Mouse (Mus musculus): ENCODE data around the gene Ston1. TPM values are rescaled to one million over a fixed set of nuclear protein-coding genes. Genes with fewer than 3 reads are reported as not detected.

Ston1 gene
- total RNA-seq, 2 experiments from 2014 or later: 10.1 to 12.7 TPM

DNA sequence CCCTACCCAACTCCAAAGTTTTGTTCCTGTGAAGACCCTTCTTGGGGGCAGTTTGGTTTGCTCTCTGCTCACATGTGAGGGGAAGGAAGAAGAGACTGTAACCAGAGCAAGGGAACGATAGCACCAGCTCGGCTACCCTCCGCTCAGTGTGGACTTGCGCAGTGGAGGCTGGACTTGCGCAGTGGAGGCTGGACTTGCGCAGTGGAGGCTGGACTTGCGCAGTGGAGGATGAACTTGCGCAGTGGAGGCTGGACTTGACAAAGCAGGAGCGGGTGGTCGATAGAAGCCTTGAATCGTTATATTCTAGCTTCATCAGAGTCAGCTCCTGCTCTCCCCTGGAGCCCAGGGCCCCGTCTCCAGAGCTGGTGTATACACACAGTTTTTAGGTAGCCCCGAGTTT, 27.9 kb downstream of the Ston1 start:
- DNase-seq (ENCODE audit: low spot score in 2 of 2): no peak

DNA sequence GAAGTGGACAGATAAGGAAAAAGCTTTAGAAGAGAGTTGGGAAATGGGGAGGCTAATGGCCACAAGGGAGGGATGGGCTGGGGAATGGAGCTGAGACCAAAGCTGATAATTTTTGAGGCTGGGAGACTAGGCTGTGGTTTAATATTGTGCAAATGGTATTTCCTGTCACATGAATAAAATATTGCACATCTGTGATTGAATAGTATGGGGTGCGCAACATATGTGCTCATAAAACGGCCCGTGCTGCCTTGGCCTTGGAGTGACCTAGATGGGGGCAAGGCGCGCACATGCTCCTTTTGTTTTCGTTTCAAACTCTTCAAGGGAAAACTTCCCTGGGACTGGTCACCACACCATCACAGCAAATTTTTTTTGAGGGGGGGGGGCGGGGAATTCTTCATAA, 28.4 kb downstream of the Ston1 start:
- DNase-seq (ENCODE audit: low spot score in 2 of 2): no peak

DNA sequence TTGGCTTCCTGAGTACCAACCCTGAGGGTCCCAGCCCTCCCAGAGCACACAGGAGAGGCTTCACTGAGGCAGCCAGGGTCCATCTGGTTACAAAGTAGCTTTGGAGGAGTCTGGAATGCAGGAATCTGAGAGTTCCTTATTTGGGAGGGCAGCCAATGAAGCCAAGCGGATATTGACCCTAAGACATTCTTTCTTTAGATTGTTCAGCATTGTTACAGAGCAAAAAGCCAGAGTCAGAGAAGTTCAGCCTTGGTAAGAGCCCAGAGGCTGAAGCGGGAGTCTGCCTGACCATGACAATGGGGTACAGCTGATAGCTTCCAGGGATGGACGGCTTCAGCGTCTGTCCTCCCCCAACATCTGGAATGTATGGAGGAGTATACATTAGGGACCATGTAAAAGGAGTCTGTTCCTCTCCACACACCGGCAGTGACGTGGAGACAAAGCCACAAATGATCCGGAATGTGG, 28.9 kb downstream of the Ston1 start:
- no peak for DNase-seq (ENCODE audit: low spot score in 2 of 2)

DNA sequence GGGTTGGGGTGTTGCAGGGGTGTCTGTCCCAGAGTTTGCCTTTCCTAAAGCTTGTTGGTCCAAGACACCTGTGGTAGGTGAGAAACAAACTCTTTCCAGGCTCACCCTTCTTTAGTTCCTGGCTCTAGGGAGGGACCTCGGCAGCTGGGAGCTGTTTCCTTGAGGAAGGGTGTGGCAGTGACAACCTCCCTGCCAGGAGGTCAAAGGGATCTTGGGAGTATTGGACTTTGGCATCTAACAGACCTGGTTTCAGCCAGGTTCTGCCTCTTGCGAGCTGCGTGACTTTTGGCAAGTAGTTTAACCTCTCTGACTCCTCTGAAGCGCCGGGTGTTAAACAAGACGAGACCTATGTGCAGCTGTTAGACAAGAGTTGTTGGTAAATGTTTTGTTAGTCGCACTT, 29.7 kb downstream of the Ston1 start:
- no peak for DNase-seq (ENCODE audit: low spot score in 2 of 2)

DNA sequence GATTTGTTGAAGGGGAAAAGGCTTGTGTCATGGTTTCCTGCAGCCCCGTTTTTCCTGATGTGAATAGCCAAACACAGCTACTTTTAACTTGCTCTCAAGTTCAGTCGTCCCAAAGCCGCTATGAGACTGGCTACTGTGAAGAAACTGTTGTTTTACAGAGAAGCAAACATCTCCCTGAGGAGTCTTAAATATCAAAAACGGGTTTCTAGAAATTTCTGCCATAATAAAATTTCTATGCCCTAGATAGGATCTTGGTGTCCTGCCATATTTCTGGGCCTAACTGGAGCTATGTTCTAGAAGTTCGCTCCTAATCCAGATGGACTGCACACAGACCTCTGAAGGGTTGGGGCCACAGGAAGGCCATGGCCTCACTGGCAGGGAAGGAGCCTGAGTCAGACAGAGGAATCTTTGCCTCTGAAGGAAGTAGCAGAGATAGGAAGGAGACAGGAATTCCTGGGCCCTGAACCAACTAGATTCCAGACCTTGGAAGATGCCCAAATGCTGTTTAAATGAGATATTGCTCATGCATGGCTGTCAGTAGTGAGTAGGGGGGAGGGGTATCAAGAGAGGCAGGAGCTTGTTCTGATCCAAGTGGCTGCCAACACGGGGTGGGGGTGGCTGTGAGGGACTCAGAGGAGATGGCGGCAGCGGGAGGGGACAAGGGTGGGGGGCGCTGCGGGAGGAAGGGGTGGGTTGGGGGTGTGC, 31.3 kb downstream of the Ston1 start:
- DNase-seq (ENCODE audit: low spot score in 2 of 2): peak in 1 of 2 experiments; percentile 37

DNA sequence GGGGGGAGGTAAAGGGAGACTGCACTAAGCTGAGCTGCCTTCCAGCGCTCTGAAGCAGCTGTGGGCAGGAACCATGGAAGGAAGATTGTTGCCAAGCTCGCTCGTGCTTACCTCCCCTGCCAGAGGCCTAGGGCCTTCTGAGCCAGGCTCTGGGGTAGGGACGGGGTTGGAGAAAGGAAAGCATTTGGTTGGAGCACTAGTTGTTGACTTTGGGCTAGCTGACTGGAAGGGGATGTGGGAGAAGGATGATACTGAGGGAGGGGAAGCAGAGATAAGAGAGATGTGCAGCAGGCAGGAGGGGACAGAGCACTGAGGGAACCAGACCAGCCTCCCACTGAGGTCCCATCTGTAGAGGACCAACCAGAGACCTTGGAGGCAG, 31.9 kb downstream of the Ston1 start:
- DNase-seq (ENCODE audit: low spot score in 2 of 2): peak; percentile 28 to 34

DNA sequence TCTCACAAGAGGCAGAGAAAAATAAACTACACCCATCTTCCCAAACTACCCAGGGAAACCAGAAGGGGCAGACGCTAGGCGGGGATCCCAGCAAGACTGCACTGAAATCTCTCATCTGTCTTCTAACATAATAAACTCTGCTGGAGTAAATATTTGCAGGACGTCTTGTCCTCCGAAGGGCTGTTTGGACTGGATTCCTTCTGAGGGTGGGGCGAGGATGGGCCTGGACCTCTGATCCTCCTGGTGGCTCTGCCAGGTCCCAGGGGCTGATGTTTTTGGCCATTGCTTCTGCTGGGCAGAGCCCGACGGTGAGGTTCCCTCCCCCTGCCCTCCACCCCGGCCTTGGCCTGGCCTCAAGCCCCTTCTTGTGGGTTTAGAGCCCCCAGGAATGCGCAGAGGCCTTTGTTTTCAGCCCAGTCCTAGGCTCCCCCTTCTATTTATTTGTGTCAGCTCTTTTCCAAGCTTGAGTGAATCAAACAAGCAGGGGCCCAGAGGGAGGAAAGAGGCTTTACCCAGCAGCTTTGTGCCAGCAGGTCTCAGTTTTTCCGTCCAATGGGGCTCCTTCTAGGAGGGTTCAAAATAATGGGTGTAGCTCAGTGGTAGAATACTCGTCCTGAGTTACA, 32.6 kb downstream of the Ston1 start:
- peak in 1 of 2 experiments; percentile 20 for DNase-seq (ENCODE audit: low spot score in 2 of 2)

DNA sequence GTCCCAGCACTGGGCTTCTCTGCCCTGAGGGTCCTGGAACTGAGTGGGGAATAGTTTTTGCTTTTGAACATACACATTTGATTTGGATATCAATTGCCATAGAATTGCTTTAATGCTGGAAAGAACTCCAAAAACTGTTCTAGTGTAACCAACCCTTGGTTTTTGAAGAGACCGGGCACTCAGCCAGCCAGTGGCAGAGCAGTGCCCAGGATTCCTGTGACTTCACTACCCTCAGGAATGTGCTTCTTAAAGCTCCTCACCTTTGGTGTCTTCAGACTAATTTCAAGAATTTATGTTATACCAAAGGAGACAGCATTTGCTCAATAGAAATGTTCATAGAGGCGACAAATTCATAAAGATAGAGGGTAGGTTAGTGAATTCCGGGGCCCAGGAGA, 33.1 kb downstream of the Ston1 start:
- no peak for DNase-seq (ENCODE audit: low spot score in 2 of 2)

DNA sequence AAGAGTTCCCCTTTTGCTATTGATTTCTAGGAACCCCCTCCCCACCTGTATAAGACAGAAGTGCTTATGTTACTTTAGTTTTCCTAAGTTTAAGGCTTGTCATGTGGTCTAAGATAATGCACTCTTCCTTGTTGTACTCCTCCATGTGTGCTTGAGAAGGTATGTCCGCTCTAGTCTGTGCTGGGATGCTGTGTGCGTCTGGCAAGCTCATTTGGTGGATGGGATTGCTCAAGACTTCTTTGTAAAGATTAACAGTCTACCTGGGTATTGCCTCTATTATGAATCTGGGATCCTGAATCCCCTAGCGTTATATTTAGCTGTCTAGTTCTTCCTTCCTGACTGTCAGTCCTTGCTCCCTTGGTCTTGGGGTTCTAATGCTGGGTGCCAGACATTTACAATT, 35.1 kb downstream of the Ston1 start:
- no peak for DNase-seq (ENCODE audit: low spot score in 2 of 2)

DNA sequence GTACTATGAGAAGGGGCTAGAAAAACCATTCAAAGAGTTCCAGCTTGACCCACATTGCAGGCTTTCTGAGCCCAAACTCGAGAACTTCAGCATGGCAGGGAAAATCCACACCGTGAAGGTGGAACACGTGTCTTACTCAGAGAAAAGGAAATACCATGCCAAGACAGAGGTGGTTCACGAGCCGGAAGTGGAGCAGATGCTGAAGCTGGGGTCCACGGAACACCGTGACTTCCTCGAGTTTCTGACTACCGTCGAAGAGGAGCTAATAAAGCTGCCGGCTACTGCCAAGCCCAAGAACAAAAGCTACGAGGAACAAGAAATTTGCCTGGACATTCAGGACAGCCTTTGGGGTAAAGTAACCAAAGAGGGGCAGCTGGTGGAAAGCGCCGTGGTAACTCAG, 38.6 kb downstream of the Ston1 start:
- DNase-seq (ENCODE audit: low spot score in 2 of 2): no peak

DNA sequence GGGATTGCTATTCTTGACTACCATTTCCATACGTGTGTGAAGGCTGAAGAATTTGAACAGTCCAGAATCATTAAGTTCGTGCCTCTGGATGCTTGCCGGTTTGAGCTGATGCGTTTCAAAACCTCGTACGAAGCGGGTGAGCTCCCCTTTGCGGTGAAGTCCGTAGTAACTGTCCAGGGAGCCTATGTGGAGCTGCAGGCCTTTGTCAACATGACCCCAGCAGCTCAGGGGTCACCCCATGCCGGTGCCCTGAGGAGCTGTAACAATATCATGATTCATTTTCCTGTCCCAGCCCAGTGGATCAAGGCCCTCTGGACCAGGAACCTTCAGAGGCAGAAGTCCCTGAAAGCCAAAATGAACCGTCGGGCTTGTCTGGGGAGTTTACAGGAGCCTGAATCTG, 39.1 kb downstream of the Ston1 start:
- no peak for DNase-seq (ENCODE audit: low spot score in 2 of 2)

DNA sequence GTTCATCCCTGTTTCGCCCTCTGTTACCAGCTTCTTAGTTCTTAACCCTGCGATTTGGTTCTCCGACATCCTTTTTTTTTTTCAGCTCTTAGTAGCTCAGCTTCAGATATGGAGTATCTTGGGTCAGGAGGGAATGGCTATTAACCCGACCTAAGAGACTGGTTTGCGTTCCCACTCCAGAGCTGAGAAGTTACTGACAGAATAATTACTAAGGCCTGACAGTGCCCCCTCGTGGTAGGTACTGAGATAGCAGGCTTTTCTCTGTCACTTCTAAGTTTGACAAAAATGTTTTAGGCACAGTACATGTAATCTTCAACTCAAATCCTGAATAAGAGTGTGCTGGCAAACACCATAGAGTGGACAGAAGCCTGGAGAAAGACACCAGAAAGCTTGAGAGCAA, 43.5 kb downstream of the Ston1 start:
- peak; percentile 79 to 80 for DNase-seq (ENCODE audit: low spot score in 2 of 2)

DNA sequence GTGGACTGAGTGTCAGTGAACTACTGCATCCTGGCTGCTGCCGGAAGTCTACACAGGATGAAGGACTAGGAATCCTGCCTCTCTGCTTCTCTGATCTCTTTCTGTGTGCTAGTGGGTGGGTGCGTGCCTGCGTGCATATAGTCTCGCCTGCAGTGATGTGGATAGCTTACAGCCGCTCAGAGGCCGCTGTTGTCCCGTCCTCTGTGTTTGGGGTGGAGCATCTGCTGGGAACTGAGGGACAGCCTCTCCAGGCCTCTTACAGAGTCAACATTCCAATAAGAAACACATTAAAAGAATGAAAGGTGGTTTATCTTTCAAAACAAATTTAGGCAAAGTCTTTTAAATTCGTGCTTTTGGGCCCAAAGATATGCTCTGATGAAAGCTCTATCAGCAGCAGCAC, 44.4 kb downstream of the Ston1 start:
- no peak for DNase-seq (ENCODE audit: low spot score in 2 of 2)

DNA sequence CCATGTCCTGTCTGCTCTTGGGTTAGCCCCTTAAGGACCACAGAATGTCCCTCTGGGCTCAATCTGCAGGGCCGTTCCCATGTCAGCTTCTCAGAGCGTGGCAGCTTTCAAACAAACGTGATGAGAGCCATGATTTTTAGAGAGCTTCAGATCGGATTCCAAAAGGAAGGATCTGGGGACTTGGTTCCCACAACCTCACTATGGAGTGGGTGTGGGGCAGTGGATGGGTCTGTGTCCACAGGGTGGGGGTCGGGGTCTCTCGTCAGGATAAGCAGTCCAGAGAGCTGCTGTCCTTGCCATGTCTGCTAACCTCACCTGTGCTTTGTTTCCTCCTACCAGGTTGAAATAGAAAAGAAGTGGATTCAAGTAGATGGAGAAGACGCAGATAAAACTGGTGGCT, 47.4 kb downstream of the Ston1 start:
- no peak for DNase-seq (ENCODE audit: low spot score in 2 of 2)

DNA sequence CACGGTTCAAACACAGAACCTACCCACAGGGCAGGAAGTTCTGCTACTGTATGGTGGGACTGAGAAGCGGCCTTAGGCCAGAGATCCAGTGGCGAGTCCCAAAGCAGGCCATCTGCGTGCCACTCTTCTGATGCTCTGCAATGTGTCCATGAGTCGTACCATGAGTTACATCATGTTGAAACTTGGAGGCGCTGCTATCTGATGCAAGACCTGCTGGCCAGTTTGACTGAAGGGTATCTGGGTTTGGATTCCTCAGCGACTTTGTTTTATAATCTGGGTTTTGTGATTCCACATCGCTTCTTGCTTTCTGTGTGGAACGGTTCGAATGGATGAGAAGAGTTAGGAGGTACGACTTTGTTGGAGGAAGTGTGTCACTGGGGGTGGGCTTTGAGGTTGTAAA, 47.8 kb downstream of the Ston1 start:
- no peak for DNase-seq (ENCODE audit: low spot score in 2 of 2)

DNA sequence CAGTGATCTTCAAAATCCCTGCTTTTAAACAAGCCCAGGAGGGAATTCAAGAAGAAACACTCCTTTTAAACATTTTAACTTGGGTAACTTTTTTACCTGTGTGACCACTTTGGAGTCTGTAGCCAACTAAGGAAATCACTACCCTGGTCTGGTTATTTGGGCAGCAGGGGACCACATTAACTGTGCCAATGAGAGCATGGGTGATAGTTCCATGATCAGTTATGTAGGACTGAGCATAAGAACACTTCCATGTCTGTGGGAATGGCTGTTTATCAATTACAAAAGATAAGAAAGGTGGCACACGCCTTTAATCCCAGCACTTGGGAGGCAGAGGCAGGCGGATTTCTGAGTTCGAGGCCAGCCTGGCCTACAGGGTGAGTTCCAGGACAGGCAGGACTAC, 49.7 kb downstream of the Ston1 start:
- no peak for DNase-seq (ENCODE audit: low spot score in 2 of 2)

DNA sequence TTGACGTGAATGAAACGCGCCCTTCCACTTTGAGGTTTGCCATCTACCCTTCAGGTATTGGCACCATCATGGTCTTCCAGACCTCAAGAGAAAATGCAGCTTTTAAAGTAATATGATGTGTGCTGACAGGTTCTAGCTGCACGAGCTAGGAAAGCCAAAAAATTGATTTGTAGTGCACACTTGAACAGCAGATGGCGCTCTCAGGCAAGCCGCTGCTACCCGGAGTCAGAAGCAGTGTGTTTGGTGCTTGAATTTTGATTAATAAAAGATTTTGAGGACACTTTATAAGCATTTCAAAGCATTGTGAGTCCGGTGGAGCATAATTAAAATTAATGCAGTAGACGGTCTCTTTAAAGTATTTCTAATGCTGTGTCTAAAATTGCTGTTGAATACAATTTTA, 54.5 kb downstream of the Ston1 start:
- peak; percentile 85 to 87 for DNase-seq (ENCODE audit: low spot score in 2 of 2)

DNA sequence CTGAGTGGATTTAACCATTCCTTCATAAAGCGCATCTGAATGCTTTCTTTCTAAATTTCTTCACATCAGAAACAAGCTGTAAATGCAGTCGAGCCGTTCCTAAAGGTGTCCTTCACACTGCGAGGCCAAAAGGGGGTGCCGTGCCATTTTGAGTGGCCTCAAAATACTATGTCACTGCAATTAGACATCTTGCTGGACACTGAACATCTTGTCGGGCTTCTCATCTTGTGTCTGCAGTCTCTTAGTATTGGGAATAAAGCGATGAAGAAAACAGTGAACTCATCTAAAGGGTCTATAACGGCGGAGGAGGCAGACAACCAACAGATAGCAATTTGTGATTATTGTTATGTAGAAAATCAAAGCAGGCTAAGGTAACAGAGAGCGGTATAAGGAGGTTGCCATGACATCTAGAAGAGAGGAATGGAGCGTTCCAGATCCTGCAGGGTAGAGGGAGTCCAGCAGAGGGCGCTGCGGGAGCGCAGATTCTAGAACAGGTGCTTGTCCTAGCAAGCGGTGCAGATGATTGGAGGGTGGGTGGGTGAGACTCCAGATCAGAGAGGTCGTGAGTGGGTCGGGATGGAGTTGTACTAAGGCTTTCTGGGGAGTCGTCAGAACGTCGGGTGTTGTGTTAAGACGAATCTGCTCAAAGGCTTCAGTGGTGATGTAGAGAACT, 55.4 kb downstream of the Ston1 start:
- peak; percentile 94 to 95 for DNase-seq (ENCODE audit: low spot score in 2 of 2)

DNA sequence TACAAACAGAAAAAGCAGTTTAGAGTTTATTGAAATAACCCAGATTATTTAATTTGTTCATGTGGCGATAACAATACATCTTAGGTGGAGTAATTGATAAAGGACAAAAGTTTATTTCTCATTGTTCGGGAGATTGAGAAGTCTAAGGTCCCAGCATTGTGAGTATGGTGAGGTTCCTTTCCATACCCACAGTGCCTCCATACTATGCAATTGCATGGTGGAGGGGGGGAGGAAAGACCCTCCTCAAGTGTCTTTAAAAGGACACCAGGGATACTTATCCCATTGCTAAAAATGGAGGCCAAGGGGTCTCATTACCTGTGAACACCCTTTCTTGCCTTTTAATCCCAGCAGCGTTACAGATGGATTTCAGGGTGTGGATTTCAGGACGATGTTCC, 55.9 kb downstream of the Ston1 start:
- no peak for DNase-seq (ENCODE audit: low spot score in 2 of 2)

DNA sequence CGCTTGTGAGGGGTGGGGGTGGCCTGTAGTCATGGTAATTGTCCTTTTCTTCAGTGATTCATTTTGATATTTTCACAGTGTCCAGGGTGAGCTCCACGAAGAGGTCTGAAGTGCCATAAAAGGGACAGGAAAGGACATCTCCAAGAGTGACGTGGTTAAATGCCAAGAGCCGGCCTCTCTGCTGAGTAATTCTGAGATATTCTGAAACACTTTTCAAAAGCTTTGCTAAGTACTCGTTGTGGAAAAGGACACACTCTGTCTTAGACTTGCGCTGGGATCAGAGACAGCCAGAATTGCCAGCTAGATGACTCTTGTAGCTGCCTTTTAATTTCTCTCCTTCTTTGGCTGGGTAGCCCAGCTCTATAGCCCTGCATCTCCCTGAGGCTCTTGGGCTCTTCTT, 61.0 kb downstream of the Ston1 start:
- DNase-seq (ENCODE audit: low spot score in 2 of 2): no peak

DNA sequence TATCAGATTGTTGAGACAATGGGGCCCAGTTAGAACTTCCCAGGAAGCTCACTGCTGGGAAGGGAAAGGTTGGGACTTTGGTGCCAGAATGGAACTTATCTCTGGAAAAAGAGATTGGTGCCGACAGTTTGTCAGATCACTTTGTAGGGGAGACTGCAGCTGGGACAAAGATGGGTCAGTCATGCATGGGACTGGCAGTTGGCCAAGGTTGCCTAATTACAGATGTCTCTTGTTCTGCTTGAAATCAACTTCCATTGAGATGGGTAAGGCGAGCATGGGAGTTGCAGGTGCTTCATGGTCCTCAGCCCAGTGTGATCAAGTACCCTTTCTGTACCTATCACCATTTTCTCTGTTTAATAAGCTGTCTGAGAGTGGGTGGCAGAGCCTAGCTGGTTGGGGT, 68.6 kb downstream of the Ston1 start:
- DNase-seq (ENCODE audit: low spot score in 2 of 2): no peak

DNA sequence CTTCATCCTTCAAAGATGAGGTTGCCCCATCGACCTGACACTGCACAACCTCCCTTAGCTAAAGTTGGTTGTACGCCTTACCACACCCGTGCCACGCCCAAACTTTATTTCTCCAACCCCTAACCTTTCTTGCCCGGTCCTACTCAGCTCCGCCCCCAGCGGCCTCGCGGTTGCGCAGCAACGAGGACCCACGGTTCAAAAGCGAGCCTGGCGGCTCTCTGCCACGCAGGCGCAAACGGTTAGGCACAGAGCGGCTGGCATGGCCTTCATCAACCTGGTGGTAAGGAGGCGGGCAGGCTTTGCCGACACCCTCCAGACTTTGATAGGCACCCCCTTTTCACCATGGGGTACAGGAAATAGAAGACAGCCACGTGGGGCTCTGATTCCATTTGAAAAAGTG, 71.0 kb downstream of the Ston1 start, which contains the start of gene Gtf2a1l:
TSS of gene Gtf2a1l (plus strand) at position 209 of the 400 bp plus-strand sequence.
- DNase-seq (ENCODE audit: low spot score in 2 of 2): peak; percentile 55 to 67

DNA sequence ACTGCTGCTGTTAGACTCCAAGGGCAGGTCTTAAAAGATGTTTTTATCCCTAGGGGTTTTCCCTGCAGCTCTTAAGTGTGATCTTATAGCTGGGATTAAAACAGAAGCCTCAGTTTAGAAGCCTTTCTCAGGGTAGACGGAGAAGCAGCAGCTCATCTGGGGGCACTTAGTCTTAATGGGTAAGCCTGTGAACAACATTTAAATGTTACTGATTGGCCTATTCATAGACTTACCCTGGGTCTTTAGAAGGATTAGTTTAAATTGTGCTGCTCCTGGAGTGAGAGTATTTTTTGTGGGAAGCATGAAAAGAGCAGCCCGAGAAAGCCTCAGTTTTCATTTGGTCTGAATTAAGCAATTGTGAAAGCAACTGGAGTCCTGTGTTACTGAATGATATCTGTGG, 72.4 kb downstream of the Ston1 start:
- no peak for DNase-seq (ENCODE audit: low spot score in 2 of 2)
